Mouse (Mus musculus) stomach, postnatal 0 days (tissue): ENCODE results near the gene Tpd52l1.

Experiments used
- CTCF ChIP-seq: IDR thresholded peaks from 2 replicates; pipeline ENCODE4 v1.5.1; 2016; ENCODE audit warnings: antibody characterized with exemption, low read depth, mild to moderate bottlenecking, moderate library complexity
- EP300 ChIP-seq: optimal IDR thresholded peaks from 2 replicates; pipeline ENCODE3; 2016; ENCODE audit warnings: antibody characterized with exemption

GRCm38 (mm10) chr10:31288697-31289390 is 156.9 kb downstream of the Tpd52l1 start:
- TF ChIP-seq EP300 (no peak), CTCF (no peak)
